Mouse (Mus musculus) limb, embryonic 11.5 days (tissue): ENCODE measurements around the gene Slc44a5. TPM values are rescaled to one million over a fixed set of nuclear protein-coding genes. Genes with fewer than 3 reads are reported as not detected.

Source experiments
- ATAC-seq: fragments of 200-750 bp; cut with Nextera tagmentation; 2 replicates; pipeline ENCODE4 v1.8.0; 2017; ENCODE audit warnings: low read depth; ENCODE audit not compliant: insufficient number of reproducible peaks, low FRiP score, low TSS enrichment
- DNase-seq: peaks from one replicate; pipeline ENCODE4 v3.0.0-alpha.2; 2015; ENCODE audit warnings: low spot score
- H3K27ac ChIP-seq: fragments of 300-500 bp; sonication (generic); replicated peaks from 2 replicates; pipeline ENCODE4 v1.5.1; 2014; ENCODE audit warnings: low read depth, mild to moderate bottlenecking, low read length
- H3K27me3 ChIP-seq: fragments of 300-500 bp; sonication (generic); 2 replicates; pipeline ENCODE4 v1.6.1; 2014; ENCODE audit warnings: mild to moderate bottlenecking, low read length, mixed read lengths; ENCODE audit not compliant: control insufficient read depth, insufficient read depth
- H3K36me3 ChIP-seq: fragments of 300-500 bp; sonication (generic); 2 replicates; pipeline ENCODE4 v1.6.1; 2014; ENCODE audit warnings: mild to moderate bottlenecking, low read length, moderate library complexity, mixed read lengths; ENCODE audit not compliant: control insufficient read depth, insufficient read depth
- H3K4me1 ChIP-seq: fragments of 300-500 bp; sonication (generic); 2 replicates; pipeline ENCODE4 v1.6.1; 2014; ENCODE audit warnings: low read length, mixed read lengths; ENCODE audit not compliant: control insufficient read depth, insufficient read depth
- H3K4me2 ChIP-seq: fragments of 300-500 bp; sonication (generic); 2 replicates; pipeline ENCODE4 v1.6.1; 2014; ENCODE audit warnings: low read depth, mild to moderate bottlenecking, moderate library complexity; ENCODE audit not compliant: severe bottlenecking
- H3K4me3 ChIP-seq: fragments of 300-500 bp; sonication (generic); 2 replicates; pipeline ENCODE4 v1.5.1; 2014; ENCODE audit warnings: low read depth, low read length
- H3K9ac ChIP-seq: fragments of 300-500 bp; sonication (generic); 2 replicates; pipeline ENCODE4 v1.6.1; 2014; ENCODE audit warnings: mild to moderate bottlenecking, low read length
- H3K9me3 ChIP-seq: fragments of 300-500 bp; sonication (generic); 2 replicates; pipeline ENCODE4 v1.6.1; 2016; ENCODE audit warnings: low read length; ENCODE audit not compliant: control insufficient read depth
- WGBS: fragments of 180-500 bp; shearing (Covaris S2); extraction: QIAGEN DNeasy Blood & Tissue Kit; methylation state at CpG from one replicate; pipeline ENCODE4 v1.1.7; 2014; 5-methylcytosine and 5-hydroxymethylcytosine counted together
- polyA plus RNA-seq: library from polyadenylated mRNA; unstranded; fragments of >200 nt; fragmentation: Nextera tagmentation; extraction: Ambion mirVana; gene quantifications from 2 replicates; pipeline ENCODE4 v1.2.1, GENCODE M21; 2014

Gene Slc44a5
- polyA plus RNA-seq, 1 experiment from 2014 or later, result 0.39 TPM

DNA sequence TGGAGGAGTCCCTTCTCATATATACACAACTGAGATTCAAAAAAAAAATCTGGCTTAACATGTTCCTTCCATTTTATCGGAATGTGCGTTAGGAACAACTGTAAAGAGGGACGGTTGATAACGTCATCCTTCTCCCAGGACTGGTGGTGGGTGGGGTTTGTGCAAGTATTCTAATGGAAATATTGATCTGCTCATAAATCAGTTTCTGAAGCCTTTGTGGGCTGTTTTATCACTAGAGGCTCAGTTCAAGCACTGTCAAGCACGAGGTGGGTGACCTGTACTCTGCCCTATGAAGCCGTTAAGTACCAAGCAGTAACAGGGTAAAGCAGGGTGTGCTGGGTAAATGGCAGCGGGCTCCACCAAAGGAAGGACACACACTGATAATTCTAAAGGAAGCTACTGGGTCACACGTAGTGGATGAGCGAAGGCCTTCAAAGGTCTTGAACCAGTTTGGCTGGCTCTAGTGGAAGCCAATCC, 13.5 kb upstream of the Slc44a5 start:
- DNase-seq, result no peak
- 84% methylated on average over 9 of the region's 9 CpGs for WGBS
- Histone ChIP-seq H3K4me1 (no peaks in the 10 kb centered on the region), H3K9me3 (no peaks in the 10 kb centered on the region), H3K36me3 (no peaks in the 10 kb centered on the region), H3K27ac (no peak overlapping the region), H3K4me3 (no peak overlapping the region), H3K9ac (no peak overlapping the region), H3K4me2 (no peak overlapping the region), H3K27me3 (no peaks in the 10 kb centered on the region)
- no peak for ATAC-seq

DNA sequence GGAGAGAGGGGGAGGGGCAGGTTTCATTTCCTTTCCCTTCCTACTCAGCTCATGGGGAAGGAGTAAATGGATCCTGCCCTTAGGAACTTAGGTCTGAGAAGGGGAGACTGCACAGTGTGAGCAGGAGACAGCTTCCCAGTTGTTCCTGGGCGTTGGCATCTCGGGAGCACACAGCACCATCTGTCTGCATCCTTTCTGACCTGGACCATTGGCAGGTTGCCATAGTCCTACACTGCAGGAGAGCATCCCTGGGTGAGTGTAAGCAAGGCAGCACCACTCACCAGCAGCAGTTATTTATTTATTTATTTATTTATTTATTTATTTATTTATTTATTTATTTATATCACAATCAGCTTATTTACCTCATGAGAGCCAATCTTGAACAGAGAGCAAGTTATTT, 12.4 kb upstream of the Slc44a5 start:
- no peak overlapping the region for H3K4me3 ChIP-seq
- no peak for DNase-seq
- H3K4me1 ChIP-seq, result no peaks in the 10 kb centered on the region
- no peak overlapping the region for H3K9ac ChIP-seq
- no peak overlapping the region for H3K27ac ChIP-seq
- no peaks in the 10 kb centered on the region for H3K36me3 ChIP-seq
- ATAC-seq, result no peak
- H3K27me3 ChIP-seq, result no peaks in the 10 kb centered on the region
- H3K9me3 ChIP-seq, result no peaks in the 10 kb centered on the region
- no peak overlapping the region for H3K4me2 ChIP-seq
- 79% methylated on average over 2 of the region's 2 CpGs for WGBS

DNA sequence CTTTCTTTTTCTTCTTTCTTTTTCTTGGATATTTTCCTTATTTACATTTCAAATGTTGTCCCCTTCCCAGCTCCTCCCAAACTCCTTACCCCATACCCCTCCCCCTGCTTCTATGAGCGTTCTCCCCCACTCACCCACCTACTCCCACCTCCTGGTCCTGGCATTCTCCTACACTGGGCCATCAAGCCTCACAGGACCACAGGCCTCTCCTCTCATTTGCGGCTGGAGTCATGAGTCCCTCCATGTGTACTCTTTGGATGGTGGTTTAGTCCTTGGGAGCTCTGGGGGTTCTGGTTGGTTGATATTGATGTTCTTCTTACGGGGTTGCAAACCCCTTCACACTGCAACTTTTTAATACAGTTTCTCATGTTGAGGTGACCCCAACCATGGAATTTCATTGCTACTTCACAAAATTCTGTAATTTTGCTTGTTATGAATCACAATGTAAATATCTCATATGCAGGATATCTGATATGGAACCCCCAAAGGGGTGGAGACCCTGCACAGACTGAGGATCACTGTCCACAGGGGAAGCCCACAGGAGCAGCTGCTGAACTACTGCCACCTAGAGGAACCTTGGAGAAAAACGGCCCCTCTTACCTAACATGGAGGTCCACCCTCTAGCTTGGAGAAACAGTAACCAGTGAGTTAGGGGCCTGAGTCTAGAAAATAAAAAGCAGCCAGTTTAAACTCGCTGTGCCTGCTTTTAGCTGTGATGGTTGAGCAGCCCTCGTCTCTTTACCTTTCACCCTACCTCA, 11.4 kb upstream of the Slc44a5 start:
- no peaks in the 10 kb centered on the region for H3K27me3 ChIP-seq
- 70% methylated on average over 6 of the region's 6 CpGs for WGBS
- no peak overlapping the region for H3K4me3 ChIP-seq
- no peak for DNase-seq
- no peak overlapping the region for H3K27ac ChIP-seq
- no peak overlapping the region for H3K9ac ChIP-seq
- no peaks in the 10 kb centered on the region for H3K4me1 ChIP-seq
- no peak; the same call in 1 of the 2 replicates for ATAC-seq
- no peaks in the 10 kb centered on the region for H3K9me3 ChIP-seq
- no peaks in the 10 kb centered on the region for H3K36me3 ChIP-seq
- H3K4me2 ChIP-seq, result no peak overlapping the region

DNA sequence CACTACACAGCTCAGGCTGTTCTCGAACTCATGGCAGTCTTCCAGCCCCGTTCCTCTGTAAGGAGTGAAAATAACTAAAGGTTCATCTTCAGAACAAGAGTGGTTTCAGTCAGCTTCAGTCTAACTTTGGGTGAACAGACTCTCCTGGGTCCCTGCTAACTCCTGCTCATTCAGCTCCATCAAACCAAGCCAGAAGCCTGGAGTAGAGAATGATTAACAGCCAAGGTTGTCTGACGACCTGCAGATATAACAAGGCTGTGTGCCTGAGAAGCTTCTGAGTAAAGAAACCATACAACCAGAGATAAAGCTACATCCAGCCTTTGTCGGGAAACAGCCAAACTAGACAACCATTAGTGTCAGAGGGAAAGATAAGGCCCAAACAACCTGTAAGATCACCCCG, 5.8 kb upstream of the Slc44a5 start:
- Histone ChIP-seq H3K4me2 (no peak overlapping the region), H3K4me1 (no peaks in the 10 kb centered on the region), H3K27ac (no peak overlapping the region), H3K27me3 (peaks cover 4% of the 10 kb centered on the region), H3K4me3 (no peak overlapping the region), H3K9ac (no peak overlapping the region), H3K9me3 (no peaks in the 10 kb centered on the region), H3K36me3 (no peaks in the 10 kb centered on the region)
- ATAC-seq (no peak), DNase-seq (no peak)
- WGBS, result 84% methylated on average over 5 of the region's 5 CpGs

DNA sequence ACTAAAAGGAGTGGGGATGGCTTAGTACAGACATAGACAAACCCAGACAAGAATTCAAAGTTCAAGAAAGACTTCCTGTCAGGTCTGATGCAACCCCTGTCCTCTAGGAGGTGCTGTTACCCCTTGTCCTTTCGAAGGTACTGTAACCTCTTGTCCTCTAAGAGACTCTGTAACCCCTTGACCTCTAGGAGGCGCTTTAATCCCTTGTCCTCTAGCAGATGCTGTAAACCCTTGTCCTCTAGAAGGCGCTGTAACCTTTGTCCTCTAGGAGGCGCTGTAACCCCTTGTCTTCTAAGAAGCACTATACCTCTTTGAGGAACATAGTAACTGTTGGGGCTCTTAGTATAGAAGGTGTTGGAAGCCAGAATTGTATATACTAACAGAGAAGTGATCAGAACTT, 4.7 kb upstream of the Slc44a5 start:
- ATAC-seq, result no peak
- H3K27me3 ChIP-seq, result peaks cover 15% of the 10 kb centered on the region
- 54% methylated on average over 4 of the region's 4 CpGs for WGBS
- H3K9ac ChIP-seq, result no peak overlapping the region
- H3K27ac ChIP-seq, result no peak overlapping the region
- no peak overlapping the region for H3K4me2 ChIP-seq
- DNase-seq, result peak; percentile 51
- H3K4me1 ChIP-seq, result no peaks in the 10 kb centered on the region
- H3K36me3 ChIP-seq, result no peaks in the 10 kb centered on the region
- H3K4me3 ChIP-seq, result no peak overlapping the region
- no peaks in the 10 kb centered on the region for H3K9me3 ChIP-seq

DNA sequence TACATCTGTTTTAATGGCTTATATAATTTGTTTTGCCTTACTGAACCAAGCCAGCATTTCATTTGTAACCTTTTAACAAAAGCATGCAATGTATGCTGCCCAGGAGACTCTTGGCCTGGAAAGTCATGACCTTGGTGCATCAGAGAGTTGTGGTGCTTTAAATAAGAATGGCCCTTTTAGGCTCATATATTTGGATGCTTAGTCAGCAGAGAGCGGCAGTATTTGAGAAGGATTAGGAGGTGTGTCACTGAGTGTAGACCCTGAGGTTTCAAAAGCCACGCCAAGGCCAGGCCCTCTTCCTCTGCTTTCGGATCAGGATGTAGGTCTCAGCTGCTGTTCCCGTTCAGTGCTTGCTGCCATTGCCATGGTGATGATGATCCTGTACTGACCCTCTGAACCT, 3.8 kb upstream of the Slc44a5 start:
- H3K36me3 ChIP-seq, result no peaks in the 10 kb centered on the region
- H3K4me3 ChIP-seq, result no peak overlapping the region
- no peak overlapping the region for H3K27ac ChIP-seq
- H3K27me3 ChIP-seq, result peaks cover 24% of the 10 kb centered on the region
- H3K4me1 ChIP-seq, result peaks cover 2% of the 10 kb centered on the region; the same call in 1 of the 2 replicates
- ATAC-seq, result no peak
- no peaks in the 10 kb centered on the region for H3K9me3 ChIP-seq
- DNase-seq, result no peak
- WGBS, result 94% methylated on average over 4 of the region's 4 CpGs
- no peak overlapping the region for H3K4me2 ChIP-seq
- H3K9ac ChIP-seq, result no peak overlapping the region

DNA sequence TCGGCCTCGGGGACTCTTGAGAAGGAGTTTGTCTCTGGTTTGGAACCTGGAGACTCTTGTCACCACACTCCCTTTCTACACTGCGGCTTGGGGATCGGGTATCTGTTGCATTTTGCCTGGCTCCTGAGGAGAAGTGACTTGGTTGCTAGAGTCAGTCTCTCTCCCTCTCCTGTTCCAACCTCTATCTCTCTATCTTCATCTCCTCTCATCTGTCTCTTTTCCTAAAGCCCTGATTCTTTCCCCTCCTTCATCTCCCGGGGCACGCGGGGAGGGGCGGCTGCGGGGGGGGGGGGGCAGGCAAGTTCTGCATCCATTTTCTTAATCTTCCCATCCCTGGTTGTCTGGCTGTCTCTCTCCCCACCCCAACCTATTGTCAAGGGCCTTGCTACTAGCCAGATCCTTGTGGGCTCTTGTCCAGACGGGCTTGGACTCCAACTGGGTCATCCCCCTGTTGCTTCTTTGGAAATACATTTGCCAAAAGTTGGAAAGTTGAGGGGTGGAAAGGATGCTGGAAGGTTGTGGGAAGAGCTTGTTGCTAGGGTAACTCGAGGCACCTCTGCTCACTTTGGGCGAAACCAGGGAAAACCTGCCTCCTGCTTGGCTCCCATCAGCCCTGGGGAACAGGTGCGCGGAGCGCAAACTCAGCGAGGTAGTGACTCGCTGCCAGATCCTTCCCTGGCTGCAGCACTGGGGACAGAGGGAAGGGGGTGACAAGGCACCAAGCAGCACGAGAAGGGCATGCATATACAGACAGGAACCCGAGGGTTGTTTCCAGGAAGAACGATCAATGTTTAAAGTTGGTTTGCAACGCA, 919 bp downstream of the Slc44a5 start:
- H3K9me3 ChIP-seq, result no peaks in the 10 kb centered on the region
- H3K36me3 ChIP-seq, result no peaks in the 10 kb centered on the region
- peaks cover 35% of the 10 kb centered on the region for H3K27me3 ChIP-seq
- peaks cover 2% of the 10 kb centered on the region; the same call in 1 of the 2 replicates for H3K4me1 ChIP-seq
- H3K27ac ChIP-seq, result no peak overlapping the region
- H3K4me3 ChIP-seq, result peak overlapping the region; percentile 51
- H3K9ac ChIP-seq, result peak overlapping the region; percentile 61; the same call in 1 of the 2 replicates
- ATAC-seq, result peak; percentile 51; the same call in 1 of the 2 replicates
- DNase-seq, result no peak
- 8% methylated on average over 20 of the region's 21 CpGs for WGBS
- peak overlapping the region; percentile 95 for H3K4me2 ChIP-seq

DNA sequence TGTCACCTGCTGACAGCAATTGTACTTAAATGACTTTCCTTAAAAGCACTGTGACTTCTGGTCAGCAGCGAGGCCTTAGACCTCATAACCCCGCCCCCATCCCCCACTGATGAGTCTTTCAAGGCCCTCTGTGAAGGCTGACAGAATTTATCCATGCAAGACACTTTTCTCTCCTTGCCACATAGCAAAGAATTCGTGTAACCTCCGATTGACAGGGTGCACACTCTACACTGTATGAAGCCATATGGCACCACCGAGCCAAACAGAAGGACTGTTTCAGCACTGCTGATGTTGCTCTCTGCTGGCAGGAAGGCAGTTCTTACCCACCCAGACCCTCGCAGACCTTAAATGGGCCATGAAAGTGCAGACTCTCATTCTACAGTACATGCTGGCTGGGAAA, 1.8 kb downstream of the Slc44a5 start:
- 9% methylated on average over 6 of the region's 6 CpGs for whole genome bisulfite sequencing
- ATAC-seq, result no peak
- peaks cover 35% of the 10 kb centered on the region for H3K27me3 ChIP-seq
- H3K27ac ChIP-seq, result no peak overlapping the region
- H3K4me3 ChIP-seq, result no peak overlapping the region
- H3K36me3 ChIP-seq, result no peaks in the 10 kb centered on the region
- H3K9me3 ChIP-seq, result no peaks in the 10 kb centered on the region
- DNase-seq, result no peak
- H3K9ac ChIP-seq, result no peak overlapping the region
- H3K4me2 ChIP-seq, result no peak overlapping the region
- H3K4me1 ChIP-seq, result peaks cover 2% of the 10 kb centered on the region; the same call in 1 of the 2 replicates
